Mouse (Mus musculus): ENCODE measurements around the gene Angel1.

Angel1 gene

GRCm38 (mm10) chr12:86679546-86679930 is 46.7 kb downstream of the Angel1 start:
- DNase-seq (ENCODE audit: low spot score in 2 of 2), result no peak

GRCm38 (mm10) chr12:86678591-86679545 is 47.4 kb downstream of the Angel1 start, which contains the start of gene Vash1:
Gene Vash1, plus strand, starts transcription at chr12:86678700.
- peak in 1 of 2 experiments; percentile 31 for DNase-seq (ENCODE audit: low spot score in 2 of 2)

GRCm38 (mm10) chr12:86672507-86672906 is 53.8 kb downstream of the Angel1 start:
- DNase-seq (ENCODE audit: low spot score in 2 of 2), result no peak

GRCm38 (mm10) chr12:86672105-86672504 is 54.2 kb downstream of the Angel1 start:
- DNase-seq (ENCODE audit: low spot score in 2 of 2), result no peak

GRCm38 (mm10) chr12:86668404-86668803 is 57.9 kb downstream of the Angel1 start:
- no peak for DNase-seq (ENCODE audit: low spot score in 2 of 2)

- no peak for DNase-seq (ENCODE audit: low spot score in 2 of 2)
Measured at GRCm38 (mm10) chr12:86665656-86666055, 60.6 kb downstream of the Angel1 start.

- DNase-seq (ENCODE audit: low spot score in 2 of 2), result no peak
Measured at GRCm38 (mm10) chr12:86660466-86660865, 65.8 kb downstream of the Angel1 start.

GRCm38 (mm10) chr12:86659447-86659968 is 66.8 kb downstream of the Angel1 start:
- no peak for DNase-seq (ENCODE audit: low spot score in 2 of 2)

GRCm38 (mm10) chr12:86652570-86653041 is 73.7 kb downstream of the Angel1 start:
- peak in 1 of 2 experiments; percentile 30 for DNase-seq (ENCODE audit: low spot score in 2 of 2)

GRCm38 (mm10) chr12:86651301-86651860 is 74.9 kb downstream of the Angel1 start:
- DNase-seq (ENCODE audit: low spot score in 2 of 2), result no peak
